ENCODE assay signal across 11 mouse cellular contexts in genomic region chr1:62181638-62182037, GRCm38 (mm10).
DNase-seq lines count a peak whose midpoint lies in the region; ATAC-seq lines count a peak whose summit lies in the region.
"Had no signal": no experiment of that assay in that cellular context is flagged by ENCODE, and none has a peak within 500 bp of the region (broad histone marks: within the 10 kb centered on the region; RNA-seq: fewer than 3 reads in every experiment).

No protein-coding gene starts in this region.

- H3K4me2 ChIP-seq in midbrain, embryonic 12.5 days (replicated peaks), result peak overlapping the region; percentile 9; the same call in 1 of the 2 replicates
- H3K4me2 ChIP-seq in midbrain, embryonic 15.5 days, result no peak overlapping the region
- no peak overlapping the region for H3K4me2 ChIP-seq in stomach, embryonic 16.5 days (ENCODE audit: low read depth, low read length)
- H3K4me2 ChIP-seq: forebrain, embryonic 13.5 days; hindbrain, embryonic 15.5 days had no signal

- no peaks in the 10 kb centered on the region for H3K9me3 ChIP-seq in midbrain, embryonic 12.5 days
- H3K9me3 ChIP-seq in midbrain, embryonic 15.5 days, result no peaks in the 10 kb centered on the region
- no peaks in the 10 kb centered on the region for H3K9me3 ChIP-seq in stomach, embryonic 16.5 days (replicated peaks; ENCODE audit: control insufficient read depth, low read length)
- H3K9me3 ChIP-seq: forebrain, embryonic 13.5 days; hindbrain, embryonic 15.5 days had no signal

- peaks cover 15% of the 10 kb centered on the region for H3K4me1 ChIP-seq in midbrain, embryonic 12.5 days
- peaks cover 7% of the 10 kb centered on the region for H3K4me1 ChIP-seq in midbrain, embryonic 15.5 days
- H3K4me1 ChIP-seq in stomach, embryonic 16.5 days (ENCODE audit: control insufficient read depth, insufficient read depth, low read length), result no peaks in the 10 kb centered on the region

- no peak for ATAC-seq in midbrain, embryonic 12.5 days (ENCODE audit: low FRiP score, low read depth)
- ATAC-seq in midbrain, embryonic 15.5 days (replicated peaks), result no peak
- ATAC-seq in stomach, embryonic 16.5 days (ENCODE audit: insufficient read depth, low FRiP score), result no peak
- ATAC-seq: forebrain, embryonic 13.5 days had no signal

- peak; percentile 23 to 60 for DNase-seq in adrenal gland, adult (ENCODE audit: inconsistent age in 2 of 2, low spot score in 1 of 2)
- DNase-seq in adrenal gland, adult 8-10 months, result no peak
- peak; percentile 14 for DNase-seq in heart, postnatal 4 days
- no peak for DNase-seq in spleen, postnatal 4 days (ENCODE audit: low spot score in 2 of 2)
- DNase-seq in urinary bladder, adult 2 months (ENCODE audit: low spot score), result no peak
- DNase-seq: cerebellum, postnatal 14 days had no signal

- no peak overlapping the region for H3K9ac ChIP-seq in midbrain, embryonic 12.5 days (replicated peaks)
- no peak overlapping the region for H3K9ac ChIP-seq in midbrain, embryonic 15.5 days
- H3K9ac ChIP-seq in stomach, embryonic 16.5 days (ENCODE audit: low read length), result no peak overlapping the region
- H3K9ac ChIP-seq: forebrain, embryonic 13.5 days; hindbrain, embryonic 15.5 days had no signal

- no peak overlapping the region for H3K4me3 ChIP-seq in midbrain, embryonic 12.5 days
- H3K4me3 ChIP-seq in midbrain, embryonic 15.5 days, result no peak overlapping the region
- no peak overlapping the region for H3K4me3 ChIP-seq in stomach, embryonic 16.5 days (replicated peaks; ENCODE audit: low read length)
- H3K4me3 ChIP-seq: forebrain, embryonic 13.5 days; hindbrain, embryonic 15.5 days had no signal

- H3K36me3 ChIP-seq in midbrain, embryonic 12.5 days, result no peaks in the 10 kb centered on the region
- no peaks in the 10 kb centered on the region for H3K36me3 ChIP-seq in midbrain, embryonic 15.5 days (replicated peaks)
- H3K36me3 ChIP-seq in stomach, embryonic 16.5 days (ENCODE audit: control insufficient read depth, insufficient read depth, low read length), result no peaks in the 10 kb centered on the region
- H3K36me3 ChIP-seq: hindbrain, embryonic 15.5 days had no signal

- 1% methylated on average over 5 of the region's 5 CpGs for WGBS in midbrain, embryonic 12.5 days
- 3% methylated on average over 5 of the region's 5 CpGs for WGBS in midbrain, embryonic 15.5 days
- WGBS in stomach, embryonic 16.5 days, result 20% methylated on average over 5 of the region's 5 CpGs

- peak overlapping the region; percentile 65 for H3K27ac ChIP-seq in midbrain, embryonic 12.5 days (replicated peaks)
- H3K27ac ChIP-seq in midbrain, embryonic 15.5 days, result no peak overlapping the region
- H3K27ac ChIP-seq in stomach, embryonic 16.5 days (ENCODE audit: low read length), result peak overlapping the region; percentile 29
- H3K27ac ChIP-seq: forebrain, embryonic 13.5 days; hindbrain, embryonic 15.5 days had no signal

- H3K27me3 ChIP-seq in midbrain, embryonic 12.5 days, result no peaks in the 10 kb centered on the region
- no peaks in the 10 kb centered on the region for H3K27me3 ChIP-seq in midbrain, embryonic 15.5 days (replicated peaks)
- no peaks in the 10 kb centered on the region for H3K27me3 ChIP-seq in stomach, embryonic 16.5 days (ENCODE audit: control insufficient read depth, insufficient read depth, low read length)
- H3K27me3 ChIP-seq: forebrain, embryonic 13.5 days; hindbrain, embryonic 15.5 days had no signal

Comparison
In these comparisons a context has a peak if more than half of its experiments do, and no peak if none do; other contexts are left out.
1. DNase-seq: peak in adrenal gland, adult (2 of 2) and heart, postnatal 4 days (single experiment); none in adrenal gland, adult 8-10 months (single experiment), spleen, postnatal 4 days (0 of 2) and urinary bladder, adult 2 months (single experiment).